Mouse (Mus musculus) lung, embryonic 14.5 days (tissue): ENCODE data around the gene Mdfic. TPM values are rescaled to one million over a fixed set of nuclear protein-coding genes. Genes with fewer than 3 reads are reported as not detected.

Experiments used
- ATAC-seq: fragments of 200-750 bp; cut with Nextera tagmentation; 2 replicates; pipeline ENCODE4 v1.8.0; 2017; ENCODE audit warnings: mild to moderate bottlenecking, moderate TSS enrichment, moderate library complexity; ENCODE audit not compliant: insufficient read depth
- DNase-seq: peaks from one replicate; pipeline ENCODE4 v3.0.0-alpha.2; 2015
- H3K27ac ChIP-seq: fragments of 300-500 bp; sonication (generic); 2 replicates; pipeline ENCODE4 v1.5.1; 2014; ENCODE audit warnings: low read depth, mild to moderate bottlenecking, moderate library complexity
- H3K27me3 ChIP-seq: fragments of 300-500 bp; sonication (generic); 2 replicates; pipeline ENCODE4 v1.6.1; 2014; ENCODE audit warnings: low read length, control low read depth; ENCODE audit not compliant: insufficient read depth
- H3K36me3 ChIP-seq: fragments of 300-500 bp; sonication (generic); 2 replicates; pipeline ENCODE4 v1.6.1; 2014; ENCODE audit warnings: control low read depth; ENCODE audit not compliant: insufficient read depth
- H3K4me1 ChIP-seq: fragments of 300-500 bp; sonication (generic); 2 replicates; pipeline ENCODE4 v1.6.1; 2014; ENCODE audit warnings: antibody characterized with exemption, control low read depth; ENCODE audit not compliant: insufficient read depth
- H3K4me2 ChIP-seq: fragments of 300-500 bp; sonication (generic); 2 replicates; pipeline ENCODE4 v1.6.1; 2014; ENCODE audit warnings: mild to moderate bottlenecking
- H3K4me3 ChIP-seq: fragments of 300-500 bp; sonication (generic); 2 replicates; pipeline ENCODE4 v1.5.1; 2014; ENCODE audit warnings: low read depth, low read length
- H3K9ac ChIP-seq: fragments of 300-500 bp; sonication (generic); 2 replicates; pipeline ENCODE4 v1.6.1; 2014
- H3K9me3 ChIP-seq: fragments of 300-500 bp; sonication (generic); 2 replicates; pipeline ENCODE4 v1.6.1; 2016; ENCODE audit warnings: low read depth, low read length, control low read depth
- CTCF ChIP-seq: IDR thresholded peaks from 2 replicates; pipeline ENCODE4 v1.5.1; 2016; ENCODE audit warnings: antibody characterized with exemption, low read depth
- WGBS: fragments of 180-500 bp; shearing (Covaris S2); extraction: QIAGEN DNeasy Blood & Tissue Kit; methylation state at CpG from one replicate; pipeline ENCODE4 v1.1.7; 2014; 5-methylcytosine and 5-hydroxymethylcytosine counted together
- polyA plus RNA-seq: library from polyadenylated mRNA; unstranded; fragments of >200 nt; fragmentation: Nextera tagmentation; extraction: Ambion mirVana; gene quantifications from 2 replicates; pipeline ENCODE4 v1.2.1, GENCODE M21; 2014

The Mdfic gene
- polyA plus RNA-seq, 1 experiment from 2014 or later, result 12.4 TPM

DNA sequence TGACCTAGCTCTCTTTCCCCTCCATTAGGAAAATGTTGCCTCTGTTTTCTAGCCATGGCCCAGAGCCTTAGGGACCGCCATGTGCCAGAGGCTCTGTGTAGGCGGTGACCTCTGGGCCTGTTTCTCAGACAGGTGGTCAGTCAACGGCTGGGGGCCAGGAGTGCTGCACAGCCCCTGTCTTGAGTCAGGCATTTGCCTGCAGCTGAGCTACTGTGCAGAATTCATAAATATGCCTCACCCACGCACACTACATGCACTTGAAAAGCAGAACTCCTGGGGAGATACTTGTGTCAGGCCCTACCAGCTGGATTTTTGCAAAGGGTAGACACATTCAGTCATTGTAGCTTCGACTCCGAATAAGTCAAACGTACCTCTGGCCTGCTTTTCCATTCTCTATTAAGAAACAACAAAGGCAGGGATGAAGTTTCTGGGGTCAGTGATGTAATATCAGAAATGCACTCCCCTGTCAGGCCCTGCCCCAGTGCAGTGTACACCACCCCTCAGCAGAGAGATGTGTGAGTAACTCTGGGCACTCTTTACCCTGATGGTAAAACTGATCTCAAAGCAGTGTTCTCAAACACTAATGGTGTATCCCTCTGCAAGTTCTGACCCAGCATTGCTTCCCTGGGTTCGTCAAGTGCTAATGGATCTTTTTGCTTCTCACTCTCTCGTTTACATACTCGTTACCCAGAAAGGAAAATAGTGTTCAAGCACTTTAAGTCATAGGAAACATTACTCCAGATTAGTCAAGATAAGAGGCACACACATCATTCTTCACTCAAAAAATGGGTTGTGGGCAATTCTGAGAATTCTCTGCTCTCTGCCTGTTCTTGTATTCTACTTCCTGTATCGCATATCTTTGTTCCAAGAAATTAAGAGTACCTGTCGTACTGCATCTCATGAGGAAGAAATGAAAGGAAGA lies 72.5 kb downstream of the Mdfic start:
- H3K27me3 ChIP-seq, result no peaks in the 10 kb centered on the region
- no peak overlapping the region for H3K4me3 ChIP-seq
- H3K4me2 ChIP-seq, result peak overlapping the region; percentile 37; the same call in 1 of the 2 replicates
- 61% methylated on average over 12 of the region's 12 CpGs for WGBS
- no peak overlapping the region for H3K9ac ChIP-seq
- H3K9me3 ChIP-seq, result no peaks in the 10 kb centered on the region
- H3K36me3 ChIP-seq, result 0 out of 2 replicates have a peak, but pooled peaks cover 6% of the 10 kb centered on the region
- no peak for TF ChIP-seq CTCF
- H3K27ac ChIP-seq, result peak overlapping the region; percentile 75; the same call in 1 of the 2 replicates
- ATAC-seq, result no peak
- 0 out of 2 replicates have a peak, but pooled peaks cover 12% of the 10 kb centered on the region for H3K4me1 ChIP-seq
- DNase-seq, result no peak

- H3K4me1 ChIP-seq, result 0 out of 2 replicates have a peak, but pooled peaks cover 12% of the 10 kb centered on the region
- peak; percentile 70 for DNase-seq
- no peaks in the 10 kb centered on the region for H3K27me3 ChIP-seq
- TF ChIP-seq CTCF, result no peak
- H3K9ac ChIP-seq, result no peak overlapping the region
- no peak for ATAC-seq
- 47% methylated on average over 8 of the region's 8 CpGs for WGBS
- no peaks in the 10 kb centered on the region for H3K9me3 ChIP-seq
- peak overlapping the region; percentile 75; the same call in 1 of the 2 replicates for H3K27ac ChIP-seq
- peak overlapping the region; percentile 37; the same call in 1 of the 2 replicates for H3K4me2 ChIP-seq
- no peak overlapping the region for H3K4me3 ChIP-seq
- 0 out of 2 replicates have a peak, but pooled peaks cover 6% of the 10 kb centered on the region for H3K36me3 ChIP-seq
Observed at GRCm38 (mm10) chr6:15793602-15794345, 73.3 kb downstream of the Mdfic start.

DNA sequence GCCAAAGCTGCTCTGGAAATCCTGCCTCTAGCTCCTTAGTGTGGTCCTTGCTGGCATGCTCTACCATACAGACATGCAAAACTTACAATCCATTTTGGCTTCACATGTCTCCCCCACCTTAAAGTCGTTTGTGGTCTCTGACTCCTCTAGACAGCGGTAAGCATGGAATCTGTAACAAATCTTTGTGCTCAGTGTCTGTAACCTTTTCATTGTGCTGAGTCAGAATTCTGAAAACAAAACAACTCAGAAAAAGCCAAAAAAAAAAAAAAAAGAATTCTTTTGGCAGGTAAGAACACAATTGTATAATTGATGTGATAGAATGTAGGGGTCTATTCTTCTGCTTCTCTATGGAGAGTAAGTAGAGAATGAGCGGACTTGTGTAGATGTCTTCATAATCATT lies 74.3 kb downstream of the Mdfic start:
- H3K4me1 ChIP-seq, result 0 out of 2 replicates have a peak, but pooled peaks cover 12% of the 10 kb centered on the region
- H3K9me3 ChIP-seq, result no peaks in the 10 kb centered on the region
- H3K4me2 ChIP-seq, result no peak overlapping the region
- no peaks in the 10 kb centered on the region for H3K27me3 ChIP-seq
- H3K36me3 ChIP-seq, result peaks cover 12% of the 10 kb centered on the region
- 87% methylated on average over 3 of the region's 3 CpGs for WGBS
- no peak overlapping the region for H3K4me3 ChIP-seq
- no peak for TF ChIP-seq CTCF
- ATAC-seq (no peak), DNase-seq (no peak)
- H3K9ac ChIP-seq, result no peak overlapping the region
- no peak overlapping the region for H3K27ac ChIP-seq

DNA sequence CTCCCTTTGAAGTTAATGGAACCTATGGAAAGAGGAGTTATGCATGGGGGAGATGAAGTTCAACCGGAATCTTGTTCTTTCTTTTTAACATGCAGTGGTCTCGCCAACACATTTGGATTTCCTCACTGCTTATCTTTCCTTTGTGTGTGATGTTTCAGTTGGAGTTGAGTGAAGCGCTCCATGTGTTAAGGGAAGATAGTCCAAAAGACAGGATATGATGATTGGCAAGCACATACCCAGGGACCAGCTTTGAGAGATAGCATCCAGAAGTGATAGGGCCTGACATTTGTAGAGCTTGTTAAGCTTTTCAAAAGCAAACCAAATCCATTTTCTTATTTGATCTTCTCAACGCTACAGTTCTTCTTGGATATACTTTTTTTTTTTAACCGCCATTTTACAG lies 86.9 kb downstream of the Mdfic start:
- TF ChIP-seq CTCF, result no peak
- Histone ChIP-seq H3K4me3 (no peak overlapping the region), H3K9ac (no peak overlapping the region), H3K4me1 (no peaks in the 10 kb centered on the region), H3K36me3 (no peaks in the 10 kb centered on the region), H3K4me2 (no peak overlapping the region), H3K27ac (no peak overlapping the region), H3K9me3 (no peaks in the 10 kb centered on the region), H3K27me3 (no peaks in the 10 kb centered on the region)
- ATAC-seq (no peak), DNase-seq (no peak)
- WGBS, result 86% methylated on average over 5 of the region's 5 CpGs

DNA sequence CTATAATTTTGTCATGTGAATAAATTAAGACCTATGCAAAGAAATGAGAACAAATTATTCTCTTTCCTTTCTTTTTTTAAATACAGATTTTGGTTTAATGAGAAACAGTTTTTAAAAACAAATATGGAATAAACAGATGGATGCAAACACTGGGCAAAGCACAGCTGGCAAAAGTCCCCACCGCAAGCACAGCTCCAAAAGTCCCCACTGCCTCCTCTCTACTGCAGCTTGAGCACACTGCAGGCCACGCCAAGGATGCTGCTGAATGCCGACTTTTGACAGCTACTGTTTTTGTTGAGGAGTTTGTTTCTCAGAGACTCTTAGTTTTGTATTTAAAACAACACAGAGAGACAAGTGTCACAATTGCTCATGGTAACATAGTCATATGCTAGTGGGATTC lies 104.8 kb downstream of the Mdfic start:
- Histone ChIP-seq H3K9ac (no peak overlapping the region), H3K27me3 (no peaks in the 10 kb centered on the region), H3K4me3 (no peak overlapping the region), H3K9me3 (no peaks in the 10 kb centered on the region), H3K36me3 (no peaks in the 10 kb centered on the region), H3K4me1 (no peaks in the 10 kb centered on the region), H3K27ac (no peak overlapping the region), H3K4me2 (no peak overlapping the region)
- DNase-seq (no peak), ATAC-seq (no peak)
- WGBS, result 48% methylated on average over 3 of the region's 3 CpGs
- TF ChIP-seq CTCF, result no peak

DNA sequence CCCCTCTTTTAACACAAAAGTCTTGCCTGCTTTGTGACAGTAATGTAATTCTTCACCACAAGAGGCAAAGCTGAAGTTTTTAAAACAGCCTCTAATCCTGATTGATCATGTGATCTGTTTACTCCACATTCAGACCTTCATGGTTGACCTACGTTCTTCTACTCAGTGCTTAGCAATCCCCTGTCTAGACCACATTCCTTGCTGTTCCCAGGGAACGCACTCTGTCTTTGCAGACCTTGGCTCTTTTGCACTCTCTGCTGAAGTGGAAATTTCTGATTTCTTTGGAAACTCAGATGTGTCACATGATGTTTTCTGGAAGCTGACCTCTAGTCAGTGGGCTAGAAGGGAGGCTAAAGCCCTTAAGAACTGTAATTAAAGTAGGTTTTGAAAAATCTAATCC lies 109.4 kb downstream of the Mdfic start:
- no peak for DNase-seq
- peaks cover 3% of the 10 kb centered on the region; the same call in 1 of the 2 replicates for H3K4me1 ChIP-seq
- no peak overlapping the region for H3K27ac ChIP-seq
- H3K9me3 ChIP-seq, result no peaks in the 10 kb centered on the region
- 27% methylated on average over 2 of the region's 2 CpGs for WGBS
- no peak overlapping the region for H3K4me3 ChIP-seq
- H3K36me3 ChIP-seq, result no peaks in the 10 kb centered on the region
- no peak overlapping the region for H3K4me2 ChIP-seq
- TF ChIP-seq CTCF, result no peak
- no peak overlapping the region for H3K9ac ChIP-seq
- 0 out of 2 replicates have a peak, but pooled peaks have one; percentile 24 for ATAC-seq
- H3K27me3 ChIP-seq, result no peaks in the 10 kb centered on the region

GRCm38 (mm10) chr6:15830651-15831050 lies 110.2 kb downstream of the Mdfic start:
- no peak for ATAC-seq
- H3K9ac ChIP-seq, result no peak overlapping the region

More at GRCm38 (mm10) chr6:15830651-15831050, 110.2 kb downstream of the Mdfic start:
- Histone ChIP-seq H3K4me3 (no peak overlapping the region), H3K4me1 (peaks cover 3% of the 10 kb centered on the region; the same call in 1 of the 2 replicates), H3K9me3 (no peaks in the 10 kb centered on the region), H3K27me3 (no peaks in the 10 kb centered on the region), H3K4me2 (no peak overlapping the region), H3K27ac (no peak overlapping the region), H3K36me3 (no peaks in the 10 kb centered on the region)
- 40% methylated on average over 1 of the region's 1 CpGs for WGBS
- peak; percentile 16 for DNase-seq
- TF ChIP-seq CTCF, result no peak
